Mouse (Mus musculus): ENCODE results near the gene Tomm7.
"Not testable (repeated sequence)": the region's sequence is repeated elsewhere in the genome, so short reads cannot be mapped to it uniquely, and the experiment has no call there.

The Tomm7 gene

GRCm38 (mm10) chr5:23851160-23851555 lies 7.2 kb upstream of the Tomm7 start:
- DNase-seq (ENCODE audit: low spot score in 2 of 2), result peak in 1 of 2 experiments; percentile 11

- peak; percentile 84 to 86 for DNase-seq (ENCODE audit: low spot score in 2 of 2)
Measured at GRCm38 (mm10) chr5:23850345-23851159, 6.6 kb upstream of the Tomm7 start.

- no peak for DNase-seq (ENCODE audit: low spot score in 2 of 2)
Measured at GRCm38 (mm10) chr5:23845141-23845540, 1.2 kb upstream of the Tomm7 start.

GRCm38 (mm10) chr5:23844531-23844841 lies 525 bp upstream of the Tomm7 start:
- DNase-seq (ENCODE audit: low spot score in 2 of 2), result no peak

GRCm38 (mm10) chr5:23838158-23838557 lies 5.8 kb downstream of the Tomm7 start:
- DNase-seq (ENCODE audit: low spot score in 2 of 2), result no peak

GRCm38 (mm10) chr5:23835691-23836090 lies 8.3 kb downstream of the Tomm7 start:
- DNase-seq (ENCODE audit: low spot score in 2 of 2), result not testable (repeated sequence)

GRCm38 (mm10) chr5:23830897-23831752 lies 12.8 kb downstream of the Tomm7 start:
- peak in 1 of 2 experiments; percentile 33 for DNase-seq (ENCODE audit: low spot score in 2 of 2)

GRCm38 (mm10) chr5:23826321-23827004 lies 17.5 kb downstream of the Tomm7 start:
- DNase-seq (ENCODE audit: low spot score in 2 of 2), result peak; percentile 37 to 38

GRCm38 (mm10) chr5:23824171-23824733 lies 19.7 kb downstream of the Tomm7 start:
- no peak for DNase-seq (ENCODE audit: low spot score in 2 of 2)

- peak in 1 of 2 experiments; percentile 6 for DNase-seq (ENCODE audit: low spot score in 2 of 2)
Measured at GRCm38 (mm10) chr5:23822306-23822705, 21.7 kb downstream of the Tomm7 start.

- no peak for DNase-seq (ENCODE audit: low spot score in 2 of 2)
Measured at GRCm38 (mm10) chr5:23816681-23817080, 27.3 kb downstream of the Tomm7 start.

- no peak for DNase-seq (ENCODE audit: low spot score in 2 of 2)
Measured at GRCm38 (mm10) chr5:23814841-23815240, 29.1 kb downstream of the Tomm7 start.

- DNase-seq (ENCODE audit: low spot score in 2 of 2), result no peak
Measured at GRCm38 (mm10) chr5:23792726-23793125, 51.2 kb downstream of the Tomm7 start.

- no peak for DNase-seq (ENCODE audit: low spot score in 2 of 2)
Measured at GRCm38 (mm10) chr5:23789078-23789612, 54.8 kb downstream of the Tomm7 start.

Data from frontal cortex, postnatal 36 days (tissue).